In genomic region chr7:29076977-29077376, GRCm38 (mm10) we compare ENCODE assay signal across 17 mouse cellular contexts. TPM values are rescaled to one million over a fixed set of nuclear protein-coding genes. Genes with fewer than 3 reads are reported as not detected.
DNase-seq lines count a peak whose midpoint lies in the region; ATAC-seq lines count a peak whose summit lies in the region.
"Had no signal": no experiment of that assay in that cellular context is flagged by ENCODE, and none has a peak within 500 bp of the region (broad histone marks: within the 10 kb centered on the region; RNA-seq: fewer than 3 reads in every experiment).

No protein-coding gene starts in this region.

- peak; percentile 32 to 64 for DNase-seq in frontal cortex, adult 2 months (ENCODE audit: extremely low spot score in 1 of 2, low spot score in 1 of 2)
- peak; percentile 66 to 84 for DNase-seq in layer of hippocampus, adult 18-20 months (ENCODE audit: low spot score in 2 of 2)
- DNase-seq in left cerebral cortex, postnatal 10 days (ENCODE audit: extremely low spot score in 1 of 2, low spot score in 2 of 2): peak; percentile 27 to 51
- peak; percentile 39 for DNase-seq in right cerebral cortex, postnatal 4 days
- no peak for DNase-seq in heart, postnatal 36 days
- no peak for DNase-seq in kidney, postnatal 10 days
- no peak for DNase-seq in lung, postnatal 25 days (ENCODE audit: low spot score)
- DNase-seq: adrenal gland, postnatal 14 days; cerebellum, postnatal 10 days; gastrocnemius, postnatal 36 days; heart, postnatal 14 days; lung, adult 18-20 months; lung, postnatal 36 days; spleen, adult 18-20 months; thymus, adult 2 months had no signal

- intact Hi-C loops in left cerebral cortex, postnatal 10 days (cut with DNase I): no loop called here
- intact Hi-C loops in heart, postnatal 36 days (cut with DNase I): no loop called here

- ATAC-seq in frontal cortex, adult (ENCODE audit: low TSS enrichment): no peak; the same call in 1 of the 2 replicates
- ATAC-seq: intestine, embryonic 16.5 days had no signal

RNA-seq across cellular contexts. Expression of gene Ryr1, which starts 48.0 kb away (rescaled TPM):
- polyA plus RNA-seq in frontal cortex, adult 2 months (2012; rRNA removed): 10.1 and 12.2 TPM in 2 replicates
- 10 to 100 TPM; 15.3 to 15.5 TPM for total RNA-seq in layer of hippocampus, adult 18-20 months (2021)
- total RNA-seq in left cerebral cortex, postnatal 10 days (2021): 1 to 10 TPM; 6.7 to 7.0 TPM
- under 1 TPM; 0.03 to 0.08 TPM for total RNA-seq in heart, postnatal 36 days (2021)

RNA-seq across cellular contexts. Expression of gene Rasgrp4, which starts 57.7 kb away (rescaled TPM):
- 2.5 and 2.6 TPM in 2 replicates for polyA plus RNA-seq in frontal cortex, adult 2 months (2012; rRNA removed)
- total RNA-seq in layer of hippocampus, adult 18-20 months (2021): 1 to 10 TPM in 1 of 2 experiments, under 1 TPM in 1; 0.59 to 1.0 TPM
- 1 to 10 TPM; 1.8 to 2.1 TPM for total RNA-seq in left cerebral cortex, postnatal 10 days (2021)
- total RNA-seq in heart, postnatal 36 days (2021): 1 to 10 TPM; 1.4 to 1.5 TPM

Comparison
In these comparisons a context has a peak if more than half of its experiments do, and no peak if none do; other contexts are left out.
1. DNase-seq: peak in frontal cortex, adult 2 months (2 of 2), layer of hippocampus, adult 18-20 months (2 of 2), left cerebral cortex, postnatal 10 days (2 of 2) and right cerebral cortex, postnatal 4 days (single experiment); none in heart, postnatal 36 days (0 of 2), kidney, postnatal 10 days (single experiment) and lung, postnatal 25 days (single experiment).
2. RNA of gene Ryr1, which starts 48.0 kb away (total RNA-seq): 15.3 to 15.5 TPM in layer of hippocampus, adult 18-20 months and 6.7 to 7.0 TPM in left cerebral cortex, postnatal 10 days; 0.03 to 0.08 TPM in heart, postnatal 36 days; every median in the first group is over 4 times any median in the second.